Mouse (Mus musculus) right cerebral cortex, postnatal 4 days (tissue): Measurements from ENCODE around the gene Kdm1b.

ENCODE experiments used
- DNase-seq: peaks from one replicate; pipeline ENCODE4 v3.0.0-alpha.2; 2022

Kdm1b gene

DNA sequence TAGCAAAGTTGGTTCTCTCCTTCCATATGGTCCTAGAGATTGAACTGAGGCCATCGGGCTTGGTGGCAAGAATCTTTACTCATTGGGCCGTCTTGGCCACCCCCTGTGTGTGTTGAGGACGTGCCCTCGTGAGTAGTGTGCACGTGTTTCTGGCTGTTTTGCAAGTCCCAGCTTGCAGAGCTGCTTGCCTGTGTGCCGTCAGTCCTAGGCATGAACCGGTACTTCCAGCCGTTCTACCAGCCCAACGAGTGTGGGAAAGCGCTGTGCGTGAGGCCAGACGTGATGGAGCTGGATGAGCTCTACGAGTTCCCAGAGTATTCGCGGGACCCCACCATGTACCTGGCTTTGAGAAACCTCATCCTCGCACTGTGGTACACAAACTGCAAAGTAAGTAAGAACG lies 19.5 kb downstream of the Kdm1b start:
- DNase-seq: no peak

DNA sequence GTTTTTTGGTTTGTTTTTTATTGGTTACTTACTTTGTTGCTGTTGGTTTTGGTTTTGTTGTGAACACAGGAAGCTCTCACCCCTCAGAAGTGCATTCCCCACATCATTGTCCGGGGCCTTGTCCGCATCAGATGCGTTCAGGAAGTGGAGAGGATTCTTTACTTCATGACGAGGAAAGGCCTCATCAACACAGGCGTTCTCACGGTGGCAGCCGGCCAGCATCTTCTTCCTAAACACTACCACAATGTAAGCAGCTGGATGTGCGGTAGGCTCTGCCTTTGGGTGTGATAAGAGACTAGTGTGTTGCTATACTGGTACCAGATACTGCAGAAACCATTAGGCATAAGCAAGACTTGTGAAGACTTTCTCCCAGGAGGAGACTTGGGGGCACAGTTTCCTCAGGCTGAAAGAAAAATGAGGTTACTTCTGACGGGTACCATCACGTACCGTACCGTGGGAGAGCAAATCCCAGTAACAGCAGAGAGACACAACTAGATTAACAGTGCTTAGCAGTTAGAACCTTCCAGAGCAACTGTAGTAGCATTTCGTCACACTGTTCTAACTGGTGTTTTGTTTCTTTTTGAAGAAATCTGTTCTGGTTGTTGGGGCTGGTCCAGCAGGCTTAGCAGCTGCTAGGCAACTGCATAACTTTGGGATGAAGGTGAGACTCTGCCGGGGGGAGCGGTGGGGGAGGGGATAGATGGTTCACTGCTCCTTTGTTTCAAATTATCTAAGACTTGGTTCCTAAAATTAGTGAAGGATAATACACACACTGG lies 20.9 kb downstream of the Kdm1b start:
- no peak for DNase-seq

DNA sequence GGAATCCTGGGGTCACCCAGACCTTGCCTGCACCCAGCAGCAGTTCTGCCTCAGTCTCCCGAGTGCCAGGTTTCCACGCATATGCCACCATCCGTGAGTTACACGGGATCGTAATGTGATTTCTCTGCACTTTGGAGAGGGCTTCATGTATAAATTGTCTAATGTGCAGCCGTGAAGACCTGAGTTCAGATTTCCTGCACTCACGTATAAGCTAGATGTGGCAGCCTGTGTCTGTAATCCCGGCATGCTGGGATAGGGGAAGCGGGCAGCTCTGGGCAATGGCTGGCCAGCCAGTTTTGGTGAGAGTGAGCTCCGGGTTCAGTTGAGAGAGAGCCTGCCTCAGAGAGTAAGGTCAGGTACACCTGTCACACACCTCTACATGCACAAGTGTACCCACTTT lies 23.2 kb downstream of the Kdm1b start:
- DNase-seq: no peak

DNA sequence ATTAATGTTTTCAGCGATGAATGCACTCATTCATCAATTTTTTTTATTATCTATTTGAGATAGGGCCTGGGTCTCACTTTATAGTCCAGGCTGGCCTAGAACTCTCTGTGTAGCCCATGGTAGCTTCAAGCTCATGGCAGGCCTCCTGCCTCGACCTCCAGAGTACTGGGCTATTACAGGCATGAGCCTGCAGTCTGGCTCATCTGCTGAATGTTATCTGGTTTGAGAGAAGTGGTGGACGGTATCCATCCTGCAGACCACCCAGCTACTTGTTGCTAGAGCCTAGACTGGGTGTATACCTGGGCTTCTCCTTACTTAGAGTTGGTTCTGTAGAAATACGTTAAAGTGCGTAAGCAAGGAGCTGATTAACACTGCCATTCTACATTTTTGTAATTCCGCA lies 23.7 kb downstream of the Kdm1b start:
- no peak for DNase-seq

DNA sequence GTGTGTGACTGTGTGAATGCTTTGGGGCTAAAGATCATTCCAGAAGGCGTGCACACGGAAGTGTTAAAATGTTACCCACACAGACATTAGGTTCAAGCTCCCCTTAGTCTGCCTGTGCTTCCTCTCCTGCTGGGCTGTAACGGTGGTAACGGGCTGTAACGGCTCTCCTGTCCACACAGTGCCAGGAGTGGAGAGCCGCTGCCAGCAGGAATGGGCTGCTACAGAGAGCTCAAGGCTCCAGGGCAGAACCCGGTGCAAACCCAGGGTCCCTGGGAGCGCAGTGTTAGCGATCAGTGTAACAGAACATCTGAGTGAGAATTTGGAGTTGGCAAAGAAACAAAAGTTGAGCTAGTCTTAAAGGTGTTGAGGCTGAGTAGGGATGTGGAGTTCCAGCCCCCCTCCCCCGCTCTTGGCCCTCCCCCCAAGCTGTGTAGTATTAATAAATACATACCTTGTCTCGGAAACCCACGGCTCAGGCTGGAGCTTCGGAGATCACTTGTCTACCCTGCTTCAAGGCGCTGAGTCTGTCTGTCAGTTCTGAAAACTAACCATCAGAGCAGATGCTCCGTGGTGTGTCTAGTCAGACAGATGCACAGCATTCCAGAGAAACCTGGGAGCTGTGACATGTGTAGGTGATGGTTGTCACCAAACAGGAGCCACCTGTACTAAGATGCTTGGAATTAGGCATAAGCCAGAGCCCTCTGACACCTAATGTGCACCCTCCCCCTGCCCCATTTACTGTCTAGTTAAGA lies 27.2 kb downstream of the Kdm1b start:
- no peak for DNase-seq

DNA sequence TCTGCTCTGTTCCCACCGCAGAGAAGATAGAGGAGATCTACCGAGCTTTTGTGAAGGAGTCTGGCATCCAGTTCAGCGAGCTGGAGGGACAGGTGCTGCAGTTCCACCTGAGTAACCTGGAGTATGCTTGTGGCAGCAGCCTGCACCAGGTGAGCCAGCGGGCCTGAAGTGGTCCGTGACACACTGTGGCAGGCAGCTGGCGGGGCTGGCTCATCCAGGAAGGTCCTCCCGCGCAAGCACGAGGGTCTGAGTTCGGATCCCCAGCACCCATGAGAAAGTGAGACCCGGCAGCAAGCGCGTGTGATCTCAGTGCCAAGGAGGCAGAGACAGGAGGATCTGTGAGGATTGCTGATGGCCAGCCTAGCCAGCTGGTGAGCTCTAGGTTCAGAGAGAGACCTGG lies 28.6 kb downstream of the Kdm1b start:
- DNase-seq: no peak

DNA sequence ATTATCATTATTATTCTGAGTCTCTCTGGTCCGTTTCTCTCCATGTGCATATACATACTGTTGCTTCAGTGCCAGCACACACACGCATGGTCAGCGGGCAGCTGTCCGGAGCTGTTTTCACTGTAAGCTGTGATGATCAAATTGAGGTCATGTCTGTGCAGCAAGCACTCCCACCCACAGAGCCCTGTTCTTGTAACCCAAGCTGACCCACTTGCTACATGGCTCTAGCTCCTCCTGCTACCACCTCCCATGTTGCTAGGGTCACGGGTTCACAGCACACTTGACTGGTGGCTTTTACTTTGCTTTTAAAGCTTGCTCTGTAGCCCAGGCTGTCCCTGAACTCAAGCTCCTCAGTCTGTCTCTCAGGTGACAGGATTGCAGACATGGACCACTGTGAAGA lies 29.2 kb downstream of the Kdm1b start:
- no peak for DNase-seq

DNA sequence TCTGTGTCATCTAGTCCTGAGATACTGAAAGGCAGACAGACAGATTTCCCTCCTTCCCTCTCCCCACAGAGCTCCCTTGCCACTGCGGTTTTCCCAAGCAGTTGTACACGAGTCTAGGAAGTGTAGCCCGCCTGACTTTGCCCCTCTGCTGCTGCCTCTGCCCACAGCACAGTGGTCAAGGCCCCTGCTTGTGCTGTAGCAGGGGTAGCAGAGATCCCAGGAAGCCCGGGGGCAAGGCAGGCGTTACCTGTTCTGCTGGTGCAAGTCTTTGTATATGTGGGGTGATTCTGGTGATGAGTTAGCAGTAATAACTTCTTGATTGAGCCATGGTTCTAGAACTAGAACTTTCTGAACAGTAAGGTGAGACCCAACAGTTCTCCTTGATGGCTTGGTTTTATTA lies 32.9 kb downstream of the Kdm1b start:
- DNase-seq: no peak

DNA sequence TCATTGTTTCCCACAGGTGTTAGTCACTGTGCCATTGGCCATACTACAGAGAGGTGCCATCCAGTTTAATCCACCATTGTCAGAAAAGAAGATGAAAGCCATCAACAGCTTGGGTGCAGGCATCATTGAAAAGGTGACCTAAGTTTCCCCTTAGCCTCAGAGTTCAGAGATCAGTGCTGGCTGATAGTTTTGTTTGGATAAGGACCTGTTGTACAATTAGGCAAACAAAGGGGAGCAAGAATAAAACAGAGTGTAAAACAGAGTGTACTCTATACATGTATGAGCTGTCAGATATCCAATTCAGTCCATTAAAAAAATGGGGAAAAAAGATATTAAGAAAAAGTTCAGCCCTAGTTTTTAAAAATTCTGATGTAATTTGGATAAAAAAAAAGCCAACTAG lies 34.1 kb downstream of the Kdm1b start:
- no peak for DNase-seq

DNA sequence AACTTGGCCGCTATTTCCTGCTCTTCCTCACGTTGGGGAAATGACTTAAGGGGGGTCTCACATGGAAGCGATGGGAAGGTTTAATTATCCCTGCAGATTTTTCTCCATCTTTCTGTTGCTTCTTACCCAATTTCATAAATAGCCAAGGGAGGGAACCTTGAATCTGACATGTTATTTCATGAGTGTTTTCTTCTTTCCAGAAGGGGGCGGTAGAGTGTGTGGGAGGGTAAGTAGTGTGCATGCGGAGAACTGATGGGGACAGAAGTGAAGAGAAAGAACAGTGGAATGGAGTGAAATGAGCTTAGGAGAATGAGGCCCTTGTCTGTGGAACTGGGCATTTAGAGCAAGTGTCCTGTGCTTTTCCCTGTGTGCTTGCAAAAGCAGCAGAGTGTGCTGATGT lies 35.5 kb downstream of the Kdm1b start:
- no peak for DNase-seq

DNA sequence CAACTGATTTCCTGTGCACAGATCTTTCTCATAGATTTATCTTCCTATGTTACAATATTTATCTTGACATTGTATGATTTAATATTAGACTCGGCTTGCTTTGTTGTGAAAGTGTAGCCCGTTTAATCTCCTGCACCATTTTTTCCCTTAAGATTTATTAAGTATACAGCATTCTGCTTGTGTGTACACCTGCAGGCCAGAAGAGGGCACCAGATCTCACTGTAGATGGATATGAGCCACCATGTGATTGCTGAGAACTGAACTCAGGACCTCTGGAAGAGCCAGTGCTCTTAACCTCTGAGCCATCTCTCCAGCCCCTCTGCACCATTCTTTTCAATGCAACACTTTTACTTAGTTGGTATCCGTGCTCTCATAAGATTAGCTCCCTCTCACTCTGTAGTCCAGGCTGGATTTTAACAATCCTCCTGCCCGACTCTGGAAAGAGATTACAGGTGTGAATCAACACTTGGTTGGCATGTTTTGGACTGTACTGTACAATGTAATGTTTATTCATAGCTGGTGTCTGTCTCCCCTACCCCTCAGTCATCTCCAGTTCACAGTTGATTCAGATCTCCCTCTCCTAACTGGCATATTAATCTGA lies 37.7 kb downstream of the Kdm1b start:
- no peak for DNase-seq

DNA sequence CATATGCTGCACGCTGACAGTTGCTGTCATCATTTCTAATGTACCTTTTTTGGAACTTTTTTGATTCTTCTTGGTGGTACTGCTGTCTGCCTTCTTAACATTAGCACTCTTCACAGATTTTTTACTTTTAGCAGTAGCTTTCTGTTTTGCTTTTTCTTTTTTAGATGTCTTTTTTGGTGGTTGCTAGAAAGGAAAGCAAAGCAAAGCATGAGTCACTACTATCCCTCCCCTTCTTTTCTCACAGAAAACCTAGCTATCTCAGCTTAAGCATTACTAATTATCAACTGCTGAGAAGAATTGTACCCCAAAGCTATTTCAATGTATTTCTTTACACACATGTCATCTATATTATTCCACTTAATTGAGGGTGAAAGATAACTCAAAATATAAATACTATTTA lies 45.1 kb downstream of the Kdm1b start:
- no peak for DNase-seq

DNA sequence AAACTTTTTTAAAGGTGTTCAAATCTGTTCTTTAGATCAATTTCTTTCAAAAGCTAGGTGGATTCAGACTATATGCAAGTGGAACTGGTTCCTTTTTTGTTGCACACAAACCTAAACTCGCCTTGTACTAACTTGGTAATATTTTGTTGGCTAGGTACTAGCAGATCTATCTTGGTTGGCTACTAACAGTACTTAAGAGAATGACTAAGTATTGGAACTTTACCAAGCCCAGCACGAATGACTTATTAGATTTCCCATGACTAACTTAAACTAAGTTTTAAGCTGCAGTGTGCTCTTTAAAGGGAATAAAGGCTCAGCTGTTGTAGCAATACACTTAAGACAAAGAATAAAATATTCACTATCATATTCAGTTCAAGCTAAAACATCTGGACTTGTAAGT lies 46.0 kb downstream of the Kdm1b start:
- no peak for DNase-seq

DNA sequence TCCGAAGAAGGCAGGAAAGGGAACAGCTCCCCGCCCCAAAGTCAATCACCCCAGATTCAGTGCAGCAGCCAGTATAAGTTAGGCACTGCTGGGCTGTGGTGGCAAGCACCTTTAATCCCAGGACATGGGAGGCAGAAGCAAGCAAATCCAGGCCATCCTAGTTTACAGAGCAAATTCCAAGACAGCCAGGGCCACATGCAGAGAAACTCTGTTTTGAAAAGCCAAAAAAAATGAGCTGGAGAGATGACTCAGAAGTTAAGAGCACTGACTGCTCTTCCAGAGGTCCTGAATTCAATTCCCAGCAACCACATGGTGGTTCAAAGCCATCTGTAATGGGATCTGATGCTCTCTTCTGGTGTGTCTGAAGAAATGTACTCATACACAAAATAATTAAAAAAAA lies 50.5 kb downstream of the Kdm1b start:
- DNase-seq: no peak

DNA sequence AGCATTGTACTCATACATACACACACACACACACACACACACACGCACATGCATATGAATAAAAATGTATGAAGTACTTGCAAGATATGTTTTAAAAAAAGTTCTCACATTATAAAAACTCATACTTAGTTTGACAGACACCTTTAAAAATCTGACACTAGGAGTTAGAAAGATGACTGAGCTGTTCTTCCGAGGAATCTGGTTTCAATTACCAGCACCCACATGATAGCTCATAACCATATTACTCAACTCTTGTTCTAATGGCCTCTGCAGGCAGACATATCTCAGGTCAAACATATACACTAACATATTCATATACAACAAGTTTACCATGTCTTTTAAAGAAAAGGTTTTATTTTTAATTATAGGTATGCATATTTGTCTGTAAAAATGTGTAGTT lies 53.3 kb downstream of the Kdm1b start:
- DNase-seq: no peak

DNA sequence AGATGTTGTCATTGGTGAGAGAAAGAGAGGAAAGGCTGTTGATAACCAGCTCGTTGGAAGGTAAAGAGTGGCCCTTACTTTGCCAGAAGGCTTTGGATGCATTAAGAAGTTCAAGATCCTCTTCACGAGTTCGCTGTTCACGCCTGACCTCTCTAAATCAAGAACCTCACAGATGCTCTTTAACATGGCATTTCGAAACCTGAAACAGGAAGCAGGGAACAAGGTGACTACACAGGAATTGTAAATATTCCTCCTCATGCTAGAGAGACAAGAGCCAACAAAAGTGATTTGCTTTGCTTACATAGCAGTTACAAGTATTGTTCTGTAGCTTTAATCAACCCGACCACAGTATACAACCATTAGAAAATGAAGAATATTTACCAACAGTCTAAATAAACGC lies 56.0 kb downstream of the Kdm1b start:
- DNase-seq: no peak

DNA sequence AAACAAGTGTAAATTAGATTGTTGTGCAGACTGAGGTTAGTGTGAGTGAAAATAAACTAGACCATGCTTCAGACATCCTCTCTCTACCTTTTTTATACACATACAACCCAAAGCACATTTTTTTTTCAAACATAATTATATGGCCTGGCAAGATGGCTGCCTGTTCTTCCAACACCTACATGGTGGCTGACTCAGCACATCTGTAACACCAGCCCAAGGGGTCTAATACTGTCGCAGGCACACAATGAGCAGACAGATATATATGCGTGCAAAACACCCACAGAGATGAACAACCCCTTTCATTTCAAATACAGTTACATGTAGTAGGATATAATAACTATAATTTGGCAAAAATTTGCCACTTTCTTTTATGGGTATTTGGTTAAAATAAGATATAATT lies 57.3 kb downstream of the Kdm1b start:
- DNase-seq: no peak

DNA sequence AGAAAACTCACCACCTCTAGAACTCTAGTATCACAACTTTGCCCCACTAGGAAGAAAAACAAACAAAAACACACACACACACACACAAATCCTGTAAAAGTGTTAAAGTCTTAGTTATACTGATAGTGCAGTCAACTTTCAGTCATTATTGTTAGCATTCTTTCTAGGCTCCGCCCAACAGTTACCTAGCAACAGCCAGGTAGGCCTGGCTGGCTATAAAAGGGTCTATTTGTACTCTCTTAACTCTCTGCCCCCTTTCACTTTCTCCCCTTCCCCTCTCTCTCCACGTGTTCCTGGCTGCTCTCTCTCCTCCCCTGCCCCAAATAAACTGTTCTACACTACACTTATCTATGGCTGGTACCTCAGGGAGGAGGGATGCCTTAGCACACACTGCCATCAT lies 60.8 kb downstream of the Kdm1b start:
- no peak for DNase-seq

DNA sequence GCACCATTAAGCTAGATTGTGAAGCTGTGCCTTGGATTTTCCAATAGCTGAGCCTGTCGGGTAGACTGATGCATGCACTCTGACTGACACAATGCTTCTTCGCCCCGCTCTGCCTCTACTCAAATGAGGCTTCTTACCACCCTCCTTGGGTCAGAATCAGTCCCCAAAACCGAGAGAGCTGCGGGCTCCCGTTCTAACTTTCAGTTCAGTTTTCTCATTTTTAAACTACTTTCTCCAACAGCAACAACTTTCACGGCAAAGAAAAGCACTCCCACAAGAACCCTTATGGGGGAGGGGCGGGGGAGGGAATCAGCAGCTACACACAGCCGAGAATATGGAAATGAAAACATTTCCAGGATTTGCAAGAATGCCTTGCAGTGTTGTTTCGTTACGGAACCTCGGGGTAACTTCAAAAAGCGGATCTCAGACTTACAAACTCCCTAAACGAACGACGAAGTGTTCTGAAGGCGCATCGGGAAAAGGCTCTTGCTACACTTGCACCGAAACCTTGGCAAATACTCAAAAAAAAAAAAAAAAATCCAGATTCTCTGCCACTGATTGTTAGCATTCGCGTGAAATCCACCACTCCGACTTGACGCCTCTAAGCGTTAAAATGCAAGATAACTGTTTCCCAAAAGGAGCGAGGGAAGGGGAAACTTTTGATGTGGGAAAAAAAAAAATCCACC lies 61.7 kb downstream of the Kdm1b start:
- peak; percentile 49 for DNase-seq

DNA sequence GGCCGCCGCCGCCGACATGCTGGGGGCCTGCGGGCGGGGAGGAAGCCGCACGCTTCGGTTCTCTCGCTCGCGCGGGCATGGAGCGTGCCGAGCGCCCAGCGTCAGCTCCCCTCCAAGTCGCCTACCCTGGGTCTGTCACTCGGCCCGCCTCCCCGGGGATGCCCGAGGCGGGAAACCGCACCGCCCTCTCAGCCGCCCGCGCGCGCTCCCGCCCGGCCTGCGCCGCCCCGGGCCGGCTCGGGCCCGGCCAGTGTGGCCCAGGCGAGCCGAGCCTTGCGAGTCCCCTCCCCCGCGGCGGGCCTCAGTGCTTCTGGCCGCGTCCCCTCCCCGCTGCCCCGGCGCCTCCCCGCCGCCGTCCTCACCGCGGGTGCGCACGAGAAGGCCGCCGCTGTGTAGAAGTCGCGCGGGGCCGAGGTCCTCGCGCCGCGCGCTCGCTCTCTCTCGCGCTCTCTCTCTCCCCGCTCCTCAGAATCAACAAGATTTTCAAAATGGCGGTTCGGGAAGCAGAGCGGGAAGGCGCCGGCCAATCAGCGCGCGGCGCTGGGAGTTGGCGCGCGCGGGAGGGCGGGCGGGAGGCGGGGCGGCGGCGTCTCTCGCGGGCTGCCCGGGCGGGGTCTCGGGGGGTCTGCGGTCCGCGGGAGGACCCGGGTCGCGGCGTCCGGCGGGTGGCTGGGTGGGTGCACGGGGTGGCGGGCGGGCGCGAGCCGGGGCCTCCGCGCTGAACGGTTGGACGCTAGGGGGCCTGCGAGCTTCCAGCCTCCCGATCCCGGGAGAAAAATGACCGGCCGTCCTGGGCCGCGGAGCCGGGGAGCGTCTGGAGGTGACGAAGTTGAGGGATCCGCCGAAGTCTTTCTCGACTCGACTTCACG lies 62.6 kb downstream of the Kdm1b start, which contains the start of gene Dek:
Gene Dek (minus strand): TSS at position 491 of the 869 bp plus-strand sequence.
- peak; percentile 82 for DNase-seq

DNA sequence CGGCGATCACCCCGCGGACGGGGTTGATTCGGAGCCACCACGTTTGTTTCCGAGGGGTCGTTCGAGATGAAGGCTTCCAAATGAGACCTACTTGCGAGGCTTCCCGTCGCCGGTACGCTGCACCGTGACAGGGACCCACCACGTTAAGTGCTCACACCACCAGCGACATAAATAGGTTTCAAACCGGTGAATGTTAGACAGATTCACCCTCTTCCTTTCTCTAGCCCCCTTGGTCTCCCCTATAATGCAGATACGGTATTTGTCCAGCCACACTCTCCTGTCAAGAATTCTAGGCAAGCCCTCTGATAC lies 63.2 kb downstream of the Kdm1b start:
- no peak for DNase-seq

DNA sequence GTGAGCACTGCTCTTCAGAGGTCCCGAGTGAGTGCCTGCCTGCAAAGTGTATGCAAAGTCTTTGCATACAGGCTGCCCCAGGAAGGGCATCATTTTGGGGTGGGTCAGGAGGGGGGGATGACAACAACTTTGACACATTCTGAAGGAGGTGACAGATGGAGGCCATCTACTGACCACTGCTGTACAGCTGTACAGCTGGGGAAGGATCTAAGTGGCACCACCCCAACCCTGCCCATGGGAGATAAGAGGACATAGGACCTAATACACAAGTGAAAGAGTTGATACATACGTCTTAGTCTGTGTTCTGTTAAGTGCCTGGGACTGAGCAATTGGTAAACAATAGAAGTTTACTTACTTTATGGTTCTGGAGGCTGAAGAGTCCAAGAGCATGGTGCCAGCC lies 65.9 kb downstream of the Kdm1b start:
- DNase-seq: no peak

DNA sequence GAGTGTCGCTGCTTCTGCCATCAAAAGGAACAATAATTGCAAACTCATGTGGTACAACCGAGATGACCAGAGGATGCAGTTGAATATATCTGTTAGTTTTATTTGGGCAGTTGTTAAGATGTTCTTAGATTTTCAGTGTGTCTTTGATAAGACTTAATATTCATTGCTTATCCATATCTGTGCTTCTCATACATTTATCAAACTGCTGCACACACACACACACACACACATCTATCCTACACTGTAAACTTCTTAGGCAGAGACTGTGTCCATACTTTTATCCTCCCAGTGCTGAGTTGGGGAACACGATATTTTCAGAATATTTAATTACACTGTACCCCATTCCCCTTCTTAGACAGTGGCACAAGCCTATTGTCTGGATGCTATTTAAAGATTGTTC lies 67.9 kb downstream of the Kdm1b start:
- no peak for DNase-seq
